Mouse (Mus musculus) liver, embryonic 14.5 days (tissue): ENCODE measurements around the gene Ntm. TPM values are rescaled to one million over a fixed set of nuclear protein-coding genes. Genes with fewer than 3 reads are reported as not detected.

Experiments used
- ATAC-seq: fragments of 200-750 bp; cut with Nextera tagmentation; 2 replicates; pipeline ENCODE4 v1.8.0; 2017; ENCODE audit warnings: moderate number of reproducible peaks, mild to moderate bottlenecking, moderate library complexity; ENCODE audit not compliant: insufficient read depth
- DNase-seq, 3 experiments: peaks; one replicate each; pipeline ENCODE4 v3.0.0-alpha.2; 2012 to 2013; ENCODE audit warnings: low read depth in 3 of 3, low spot score in 3 of 3
- H3K27ac ChIP-seq: fragments of 300-500 bp; sonication (generic); 2 replicates; pipeline ENCODE4 v1.5.1; 2014; ENCODE audit warnings: moderate library complexity, mild to moderate bottlenecking, control low read depth, inconsistent platforms
- H3K27me3 ChIP-seq: fragments of 300-500 bp; sonication (generic); 2 replicates; pipeline ENCODE4 v1.6.1; 2014; ENCODE audit warnings: mild to moderate bottlenecking, low read length, moderate library complexity; ENCODE audit not compliant: control insufficient read depth, insufficient read depth
- H3K36me3 ChIP-seq: fragments of 300-500 bp; sonication (generic); replicated peaks from 2 replicates; pipeline ENCODE4 v1.6.1; 2014; ENCODE audit warnings: low read depth; ENCODE audit not compliant: control insufficient read depth, insufficient read depth
- H3K4me1 ChIP-seq, 2 experiments: fragments of 200-500 bp in 1 of 2; fragments of 300-500 bp in 1 of 2; sonication (generic) in 1 of 2; replicated peaks; 2 replicates each; pipeline ENCODE4 v1.6.1; 2012 to 2014; ENCODE audit warnings: antibody characterized with exemption in 1 of 2, inconsistent platforms in 1 of 2, low read length in 1 of 2; ENCODE audit not compliant: control insufficient read depth in 2 of 2, insufficient read depth in 2 of 2
- H3K4me2 ChIP-seq: fragments of 300-500 bp; sonication (generic); 2 replicates; pipeline ENCODE4 v1.6.1; 2014; ENCODE audit warnings: low read depth, mild to moderate bottlenecking, control low read depth, moderate library complexity
- H3K4me3 ChIP-seq, 2 experiments: fragments of 200-500 bp in 1 of 2; fragments of 300-500 bp in 1 of 2; sonication (generic) in 1 of 2; 2 replicates each; pipeline ENCODE4 v1.5.1; 2012 to 2014; ENCODE audit warnings: low read depth in 2 of 2, low read length in 2 of 2, mild to moderate bottlenecking in 2 of 2, control low read depth in 1 of 2, inconsistent platforms in 1 of 2, moderate library complexity in 1 of 2; ENCODE audit not compliant: insufficient read depth in 1 of 2
- H3K9ac ChIP-seq: fragments of 300-500 bp; sonication (generic); replicated peaks from 2 replicates; pipeline ENCODE4 v1.6.1; 2014; ENCODE audit warnings: mild to moderate bottlenecking, control low read depth, moderate library complexity
- H3K9me3 ChIP-seq: fragments of 300-500 bp; sonication (generic); 2 replicates; pipeline ENCODE4 v1.6.1; 2016; ENCODE audit warnings: low read length, mixed read lengths; ENCODE audit not compliant: control insufficient read depth
- CTCF ChIP-seq: IDR thresholded peaks from 2 replicates; pipeline ENCODE4 v1.5.1; 2016; ENCODE audit warnings: antibody characterized with exemption, low read depth, control low read depth
- EP300 ChIP-seq: IDR thresholded peaks from 2 replicates; pipeline ENCODE4 v1.6.1; 2016; ENCODE audit warnings: antibody characterized with exemption, low read depth
- WGBS: fragments of 180-500 bp; shearing (Covaris S2); extraction: QIAGEN DNeasy Blood & Tissue Kit; methylation state at CpG from one replicate; pipeline ENCODE4 v1.1.7; 2014; ENCODE audit not compliant: insufficient replicate concordance; 5-methylcytosine and 5-hydroxymethylcytosine counted together
- polyA plus RNA-seq, 2 experiments: library from polyadenylated mRNA; depleted of rRNA in 1 of 2; stranded (reverse) in 1 of 2; unstranded in 1 of 2; fragments of >200 nt; fragmentation: Nextera tagmentation in 1 of 2; extraction: Ambion mirVana in 1 of 2; gene quantifications; 2 replicates each; pipeline versions ENCODE4 v1.2.1 to v1.2.3; 2012 to 2014

Gene Ntm
- polyA plus RNA-seq, 2 experiments = 0.21 to 0.30 TPM

- Histone ChIP-seq H3K9ac (no peak overlapping the region), H3K27me3 (no peaks in the 10 kb centered on the region), H3K27ac (no peak overlapping the region), H3K4me1 (no peaks in the 10 kb centered on the region), H3K36me3 (no peaks in the 10 kb centered on the region), H3K4me2 (no peak overlapping the region), H3K9me3 (no peaks in the 10 kb centered on the region), H3K4me3 (no peak overlapping the region)
- ATAC-seq (no peak), DNase-seq (no peak)
- TF ChIP-seq CTCF (no peak), EP300 (no peak)
- 60% methylated on average over 5 of the region's 5 CpGs for WGBS
Observed at GRCm38 (mm10) chr9:29562419-29563071, 400.4 kb downstream of the Ntm start.

DNA sequence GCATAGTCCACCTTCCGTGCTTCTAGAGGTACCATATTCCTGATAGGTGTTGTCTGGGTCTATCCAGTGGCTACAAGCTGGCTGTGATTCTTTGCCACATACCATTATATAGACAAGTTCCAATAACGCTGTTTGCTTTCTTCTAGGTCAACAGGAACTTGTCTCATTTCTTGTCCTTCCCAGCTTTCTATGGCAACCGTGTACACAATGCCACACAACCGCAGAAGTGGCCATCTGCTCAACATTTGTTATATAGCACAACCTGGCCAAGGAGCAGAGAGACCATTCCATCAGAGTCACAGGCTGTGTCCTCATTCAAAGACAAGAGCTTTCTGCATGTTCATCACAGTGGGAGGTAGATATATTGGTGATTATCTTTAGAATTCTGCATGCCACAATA, 404.0 kb downstream of the Ntm start:
- no peaks in the 10 kb centered on the region for H3K4me1 ChIP-seq
- no peak overlapping the region for H3K27ac ChIP-seq
- no peak overlapping the region for H3K4me2 ChIP-seq
- no peak for ATAC-seq
- no peak for TF ChIP-seq EP300
- TF ChIP-seq CTCF = no peak
- H3K9ac ChIP-seq = no peak overlapping the region
- no peaks in the 10 kb centered on the region for H3K9me3 ChIP-seq
- H3K4me3 ChIP-seq = no peak overlapping the region
- no peak for DNase-seq
- no peaks in the 10 kb centered on the region for H3K36me3 ChIP-seq
- WGBS = 56% methylated on average over 4 of the region's 4 CpGs
- no peaks in the 10 kb centered on the region for H3K27me3 ChIP-seq

DNA sequence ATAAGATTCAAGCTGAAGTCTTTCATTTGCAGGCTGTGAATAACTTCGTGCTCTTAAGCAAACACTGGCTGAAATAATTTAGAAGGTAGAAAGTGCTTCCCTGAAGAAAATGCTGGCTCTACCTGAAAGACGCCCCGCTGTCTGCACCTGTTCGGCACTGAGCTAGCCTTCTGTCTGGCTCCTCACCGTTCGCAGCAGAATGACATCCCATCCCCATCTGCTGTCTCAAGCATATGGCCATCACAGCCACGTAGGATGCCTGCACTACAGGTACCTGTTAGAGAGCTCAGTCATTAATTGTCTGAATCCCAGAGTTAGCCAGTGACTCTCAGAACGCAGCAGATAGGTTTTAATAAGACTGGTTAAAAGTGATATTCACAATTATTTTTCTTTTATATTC, 412.4 kb downstream of the Ntm start:
- ATAC-seq (no peak), DNase-seq (no peak)
- H3K9ac ChIP-seq = no peak overlapping the region
- no peaks in the 10 kb centered on the region for H3K27me3 ChIP-seq
- H3K9me3 ChIP-seq = no peaks in the 10 kb centered on the region
- H3K4me2 ChIP-seq = no peak overlapping the region
- TF ChIP-seq EP300 = no peak
- TF ChIP-seq CTCF = no peak
- no peak overlapping the region for H3K4me3 ChIP-seq
- no peaks in the 10 kb centered on the region for H3K36me3 ChIP-seq
- no peak overlapping the region for H3K27ac ChIP-seq
- 67% methylated on average over 8 of the region's 8 CpGs for WGBS
- no peaks in the 10 kb centered on the region for H3K4me1 ChIP-seq

GRCm38 (mm10) chr9:29550107-29550506, 412.8 kb downstream of the Ntm start:
- Histone ChIP-seq H3K4me1 (no peaks in the 10 kb centered on the region), H3K27ac (no peak overlapping the region), H3K4me2 (no peak overlapping the region), H3K36me3 (no peaks in the 10 kb centered on the region), H3K4me3 (no peak overlapping the region), H3K27me3 (no peaks in the 10 kb centered on the region), H3K9ac (no peak overlapping the region), H3K9me3 (no peaks in the 10 kb centered on the region)
- TF ChIP-seq CTCF = no peak
- no peak for TF ChIP-seq EP300
- WGBS = 63% methylated on average over 8 of the region's 8 CpGs
- no peak for ATAC-seq
- DNase-seq = no peak

DNA sequence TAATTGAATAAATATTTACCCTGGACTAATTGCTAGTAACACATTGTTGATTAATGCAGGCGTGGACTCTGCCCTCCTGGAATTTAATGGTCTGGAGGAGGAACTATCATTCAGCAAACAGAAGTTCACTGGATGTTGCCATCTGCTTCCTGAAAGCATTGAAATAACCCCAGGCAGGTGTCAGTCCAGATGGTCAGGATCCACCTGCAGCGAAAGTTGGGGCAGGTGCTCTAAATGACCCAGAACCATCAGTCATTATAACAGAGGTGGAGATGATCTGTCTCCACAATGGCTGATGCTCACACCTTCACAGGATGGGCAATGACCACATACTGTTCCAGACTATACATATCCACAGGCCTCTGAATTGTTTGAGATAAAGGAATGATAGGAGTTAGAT, 426.5 kb downstream of the Ntm start:
- H3K4me3 ChIP-seq = no peak overlapping the region
- TF ChIP-seq EP300 = no peak
- DNase-seq (no peak), ATAC-seq (no peak)
- H3K27ac ChIP-seq = no peak overlapping the region
- H3K4me1 ChIP-seq = no peaks in the 10 kb centered on the region
- no peak overlapping the region for H3K4me2 ChIP-seq
- no peaks in the 10 kb centered on the region for H3K27me3 ChIP-seq
- 52% methylated on average over 2 of the region's 2 CpGs for WGBS
- H3K9ac ChIP-seq = no peak overlapping the region
- H3K9me3 ChIP-seq = no peaks in the 10 kb centered on the region
- no peaks in the 10 kb centered on the region for H3K36me3 ChIP-seq
